Mouse (Mus musculus): ENCODE results near the gene Dyrk3.

DNA sequence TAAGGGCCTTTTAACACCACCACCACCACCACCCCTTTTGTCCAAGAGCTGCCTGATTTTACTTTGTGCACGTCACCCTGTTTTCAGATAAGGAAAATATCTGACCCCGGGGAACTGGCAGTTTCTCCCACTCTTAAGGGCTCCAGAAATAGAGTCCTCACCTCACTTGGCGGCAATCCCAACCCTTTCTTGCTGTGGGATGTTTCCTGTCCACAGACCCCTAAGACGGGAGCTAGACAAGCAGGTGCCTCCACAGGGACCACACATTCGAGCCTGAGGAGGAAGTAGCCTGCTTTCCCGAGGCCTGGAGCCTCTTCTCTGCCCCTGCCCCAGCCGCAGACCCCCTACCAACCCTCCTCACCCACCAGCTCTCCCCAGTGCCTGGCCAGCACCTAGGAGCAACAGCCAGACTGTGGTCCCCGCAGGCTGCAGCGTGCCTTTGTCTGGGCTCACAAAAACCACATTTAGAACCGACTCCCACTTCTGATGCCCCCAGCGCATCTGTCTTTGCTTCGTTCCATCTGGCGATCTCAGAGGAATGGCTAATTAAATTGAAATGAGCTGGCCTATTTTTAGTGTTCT, 21.6 kb downstream of the Dyrk3 start:
- TF ChIP-seq CTCF (IDR thresholded peaks at IDR 0.05; ENCODE audit: insufficient read depth, low read depth, low read length), result no peak
- no peak for TF ChIP-seq POLR2A (IDR thresholded peaks at IDR 0.05; ENCODE audit: insufficient read depth, low read depth, low read length)
